Mouse (Mus musculus) small intestine, adult 2 months (tissue): ENCODE data around the gene Cd22.

ENCODE experiments used
- CTCF ChIP-seq: fragments of 200-500 bp; IDR thresholded peaks from 2 replicates; pipeline ENCODE4 v1.5.1; 2012; ENCODE audit warnings: low read depth, mild to moderate bottlenecking, control low read depth, inconsistent platforms, low read length, moderate library complexity, mixed read lengths; ENCODE audit not compliant: insufficient replicate concordance, insufficient read length; ENCODE audit errors: extremely low read depth
- POLR2A ChIP-seq: fragments of 200-500 bp; IDR thresholded peaks from 2 replicates; pipeline ENCODE4 v1.6.1; 2012; ENCODE audit warnings: low read depth, mild to moderate bottlenecking, control low read depth, inconsistent platforms, low read length, moderate library complexity

- TF ChIP-seq POLR2A (no peak), CTCF (no peak)
These were observed 3.9 kb upstream of the Cd22 start for GRCm38 (mm10) chr7:30884047-30884446.
